Mouse (Mus musculus) midbrain, embryonic 11.5 days (tissue): Measurements from ENCODE around the gene Il12a. TPM values are rescaled to one million over a fixed set of nuclear protein-coding genes. Genes with fewer than 3 reads are reported as not detected.

Source experiments
- ATAC-seq: fragments of 200-750 bp; cut with Nextera tagmentation; 2 replicates; pipeline ENCODE4 v1.8.0; 2017; ENCODE audit warnings: moderate TSS enrichment, moderate library complexity; ENCODE audit not compliant: low FRiP score
- DNase-seq: peaks from one replicate; pipeline ENCODE4 v3.0.0; 2015; ENCODE audit warnings: low spot score; ENCODE audit errors: missing footprints
- H3K27ac ChIP-seq: fragments of 300-500 bp; sonication (generic); 2 replicates; pipeline ENCODE4 v1.5.1; 2014; ENCODE audit warnings: low read depth, low read length
- H3K27me3 ChIP-seq: fragments of 300-500 bp; sonication (generic); 2 replicates; pipeline ENCODE4 v1.6.1; 2014; ENCODE audit warnings: mild to moderate bottlenecking, low read length, moderate library complexity, mixed read lengths; ENCODE audit not compliant: control insufficient read depth, insufficient read depth
- H3K36me3 ChIP-seq: fragments of 300-500 bp; sonication (generic); 2 replicates; pipeline ENCODE4 v1.6.1; 2014; ENCODE audit warnings: mild to moderate bottlenecking, low read length, moderate library complexity, mixed read lengths; ENCODE audit not compliant: control insufficient read depth, insufficient read depth
- H3K4me1 ChIP-seq: fragments of 300-500 bp; sonication (generic); 2 replicates; pipeline ENCODE4 v1.6.1; 2014; ENCODE audit warnings: low read length; ENCODE audit not compliant: control insufficient read depth, insufficient read depth
- H3K4me2 ChIP-seq: fragments of 300-500 bp; sonication (generic); 2 replicates; pipeline ENCODE4 v1.6.1; 2014; ENCODE audit warnings: mild to moderate bottlenecking, moderate library complexity
- H3K4me3 ChIP-seq: fragments of 300-500 bp; sonication (generic); 2 replicates; pipeline ENCODE4 v1.5.1; 2014; ENCODE audit warnings: low read depth, low read length
- H3K9ac ChIP-seq: fragments of 300-500 bp; sonication (generic); 2 replicates; pipeline ENCODE4 v1.6.1; 2014; ENCODE audit warnings: low read length
- H3K9me3 ChIP-seq: fragments of 300-500 bp; sonication (generic); 2 replicates; pipeline ENCODE4 v1.6.1; 2016; ENCODE audit warnings: low read length; ENCODE audit not compliant: control insufficient read depth
- WGBS: fragments of 180-500 bp; shearing (Covaris S2); extraction: QIAGEN DNeasy Blood & Tissue Kit; methylation state at CpG from one replicate; pipeline ENCODE4 v1.1.7; 2014; 5-methylcytosine and 5-hydroxymethylcytosine counted together
- polyA plus RNA-seq: library from polyadenylated mRNA; unstranded; fragments of >200 nt; fragmentation: Nextera tagmentation; extraction: Ambion mirVana; gene quantifications from 2 replicates; pipeline ENCODE4 v1.2.1, GENCODE M21; 2014

Gene Il12a
- polyA plus RNA-seq, 1 experiment from 2014 or later = 0.14 TPM

GRCm38 (mm10) chr3:68678805-68679585 is 11.4 kb upstream of the Il12a start:
- no peak for DNase-seq
- no peak overlapping the region for H3K27ac ChIP-seq
- no peak overlapping the region for H3K4me2 ChIP-seq
- H3K4me1 ChIP-seq = no peaks in the 10 kb centered on the region
- H3K9me3 ChIP-seq = no peaks in the 10 kb centered on the region
- no peak overlapping the region for H3K4me3 ChIP-seq
- WGBS = 92% methylated on average over 9 of the region's 9 CpGs
- no peaks in the 10 kb centered on the region for H3K36me3 ChIP-seq
- H3K9ac ChIP-seq = no peak overlapping the region
- no peaks in the 10 kb centered on the region for H3K27me3 ChIP-seq
- ATAC-seq = no peak

- H3K27me3 ChIP-seq = no peaks in the 10 kb centered on the region
- H3K36me3 ChIP-seq = no peaks in the 10 kb centered on the region
- H3K9ac ChIP-seq = no peak overlapping the region
- no peak overlapping the region for H3K27ac ChIP-seq
- H3K4me2 ChIP-seq = no peak overlapping the region
- no peaks in the 10 kb centered on the region for H3K4me1 ChIP-seq
- no peaks in the 10 kb centered on the region for H3K9me3 ChIP-seq
- 75% methylated on average over 2 of the region's 2 CpGs for WGBS
- no peak overlapping the region for H3K4me3 ChIP-seq
- no peak for DNase-seq
- ATAC-seq = no peak
Measured at GRCm38 (mm10) chr3:68683579-68683978, 6.9 kb upstream of the Il12a start.

- 93% methylated on average over 1 of the region's 1 CpGs for WGBS
- Histone ChIP-seq H3K9ac (no peak overlapping the region), H3K9me3 (no peaks in the 10 kb centered on the region), H3K27me3 (no peaks in the 10 kb centered on the region), H3K27ac (no peak overlapping the region), H3K4me3 (no peak overlapping the region), H3K4me1 (no peaks in the 10 kb centered on the region), H3K36me3 (no peaks in the 10 kb centered on the region), H3K4me2 (no peak overlapping the region)
- DNase-seq (no peak), ATAC-seq (no peak)
Measured at GRCm38 (mm10) chr3:68684207-68684606, 6.2 kb upstream of the Il12a start.

- no peak for ATAC-seq
- Histone ChIP-seq H3K9me3 (no peaks in the 10 kb centered on the region), H3K4me1 (no peaks in the 10 kb centered on the region), H3K9ac (no peak overlapping the region), H3K27me3 (no peaks in the 10 kb centered on the region), H3K36me3 (no peaks in the 10 kb centered on the region), H3K27ac (no peak overlapping the region), H3K4me2 (no peak overlapping the region), H3K4me3 (no peak overlapping the region)
- no peak for DNase-seq
- WGBS = 75% methylated on average over 8 of the region's 8 CpGs
Measured at GRCm38 (mm10) chr3:68686852-68687560, 3.4 kb upstream of the Il12a start.

GRCm38 (mm10) chr3:68689346-68689745 is 1.1 kb upstream of the Il12a start:
- Histone ChIP-seq H3K9me3 (no peaks in the 10 kb centered on the region), H3K9ac (no peak overlapping the region), H3K36me3 (no peaks in the 10 kb centered on the region), H3K4me2 (no peak overlapping the region), H3K27ac (no peak overlapping the region), H3K4me1 (no peaks in the 10 kb centered on the region), H3K27me3 (no peaks in the 10 kb centered on the region), H3K4me3 (no peak overlapping the region)
- ATAC-seq (no peak), DNase-seq (no peak)
- WGBS = 85% methylated on average over 7 of the region's 7 CpGs

- no peaks in the 10 kb centered on the region for H3K4me1 ChIP-seq
- H3K36me3 ChIP-seq = no peaks in the 10 kb centered on the region
- no peak overlapping the region for H3K9ac ChIP-seq
- H3K27me3 ChIP-seq = no peaks in the 10 kb centered on the region
- no peak overlapping the region for H3K4me3 ChIP-seq
- H3K9me3 ChIP-seq = no peaks in the 10 kb centered on the region
- no peak overlapping the region for H3K27ac ChIP-seq
- WGBS = 88% methylated on average over 28 of the region's 28 CpGs
- H3K4me2 ChIP-seq = no peak overlapping the region
- ATAC-seq = no peak
- DNase-seq = no peak
Measured at GRCm38 (mm10) chr3:68691100-68691778, 795 bp downstream of the Il12a start.

GRCm38 (mm10) chr3:68691938-68692599 is 1.6 kb downstream of the Il12a start:
- Histone ChIP-seq H3K27ac (no peak overlapping the region), H3K9me3 (no peaks in the 10 kb centered on the region), H3K36me3 (no peaks in the 10 kb centered on the region), H3K4me1 (no peaks in the 10 kb centered on the region), H3K4me3 (no peak overlapping the region), H3K4me2 (no peak overlapping the region), H3K9ac (no peak overlapping the region), H3K27me3 (no peaks in the 10 kb centered on the region)
- DNase-seq = no peak
- 89% methylated on average over 7 of the region's 7 CpGs for WGBS
- ATAC-seq = no peak

GRCm38 (mm10) chr3:68692600-68693225 is 2.3 kb downstream of the Il12a start:
- WGBS = 82% methylated on average over 11 of the region's 11 CpGs

More at GRCm38 (mm10) chr3:68692600-68693225, 2.3 kb downstream of the Il12a start:
- ATAC-seq (no peak), DNase-seq (no peak)
- Histone ChIP-seq H3K9me3 (no peaks in the 10 kb centered on the region), H3K9ac (no peak overlapping the region), H3K36me3 (no peaks in the 10 kb centered on the region), H3K4me2 (no peak overlapping the region), H3K27me3 (no peaks in the 10 kb centered on the region), H3K4me1 (no peaks in the 10 kb centered on the region), H3K4me3 (no peak overlapping the region), H3K27ac (no peak overlapping the region)
